20 mouse cellular contexts compared by ENCODE assay signal in the genomic region with DNA sequence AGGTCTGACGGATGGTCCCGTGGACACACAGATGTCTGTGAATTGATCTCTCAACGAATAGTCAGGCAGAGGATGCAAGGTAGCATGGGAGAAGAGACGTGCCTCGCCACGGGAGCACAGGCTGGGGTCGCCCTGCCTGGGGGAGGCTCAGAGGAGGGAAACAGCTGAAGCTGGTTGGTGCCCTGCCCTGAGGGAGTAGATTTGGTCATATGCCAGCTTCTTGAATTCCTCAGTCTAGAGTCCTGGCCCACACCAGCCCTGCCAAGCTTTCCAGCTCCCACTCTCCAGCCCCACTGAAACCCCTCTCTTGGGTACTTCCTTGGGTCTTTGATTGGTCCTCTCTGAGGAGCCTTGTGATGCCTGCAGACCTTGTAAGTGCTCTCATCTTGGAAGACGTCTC. TPM values are rescaled to one million over a fixed set of nuclear protein-coding genes. Genes with fewer than 3 reads are reported as not detected.
A peak's percentile ranks its signal among the peaks of the same experiment; 100 is the strongest.
DNase-seq lines count a peak whose midpoint lies in the region; ATAC-seq lines count a peak whose summit lies in the region.
"Had no signal": no experiment of that assay in that cellular context is flagged by ENCODE, and none has a peak within 500 bp of the region (broad histone marks: within the 10 kb centered on the region; RNA-seq: fewer than 3 reads in every experiment).

No protein-coding gene starts in this region.

- no peaks in the 10 kb centered on the region for H3K4me1 ChIP-seq in forebrain, embryonic 13.5 days
- H3K4me1 ChIP-seq in forebrain, embryonic 11.5 days (replicated peaks; ENCODE audit: control insufficient read depth, insufficient read depth, low read length), result peaks cover 4% of the 10 kb centered on the region; the same call in 1 of the 2 replicates
- no peaks in the 10 kb centered on the region for H3K4me1 ChIP-seq in hindbrain, embryonic 15.5 days (replicated peaks)
- no peaks in the 10 kb centered on the region for H3K4me1 ChIP-seq in hindbrain, embryonic 11.5 days (replicated peaks; ENCODE audit: control insufficient read depth, insufficient read depth, low read length)
- peaks cover 3% of the 10 kb centered on the region for H3K4me1 ChIP-seq in lung, embryonic 16.5 days (replicated peaks; ENCODE audit: control insufficient read depth, insufficient read depth, low read length)
- no peaks in the 10 kb centered on the region for H3K4me1 ChIP-seq in forebrain, embryonic 16.5 days (replicated peaks; ENCODE audit: control insufficient read depth, insufficient read depth, low read length)
- peaks cover 9% of the 10 kb centered on the region for H3K4me1 ChIP-seq in liver, embryonic 12.5 days

- no peak overlapping the region for H3K9ac ChIP-seq in forebrain, embryonic 13.5 days
- no peak overlapping the region for H3K9ac ChIP-seq in forebrain, embryonic 11.5 days (ENCODE audit: low read length)
- H3K9ac ChIP-seq in hindbrain, embryonic 15.5 days, result no peak overlapping the region
- no peak overlapping the region for H3K9ac ChIP-seq in hindbrain, embryonic 11.5 days (ENCODE audit: low read depth, low read length)
- no peak overlapping the region for H3K9ac ChIP-seq in lung, embryonic 16.5 days (ENCODE audit: low read length)
- H3K9ac ChIP-seq in forebrain, embryonic 16.5 days (replicated peaks; ENCODE audit: low read depth, low read length), result no peak overlapping the region
- no peak overlapping the region for H3K9ac ChIP-seq in liver, embryonic 12.5 days
- H3K9ac ChIP-seq: heart, embryonic 13.5 days; hindbrain, embryonic 14.5 days had no signal

- no peak overlapping the region for H3K27ac ChIP-seq in forebrain, embryonic 13.5 days
- no peak overlapping the region for H3K27ac ChIP-seq in forebrain, embryonic 11.5 days (ENCODE audit: low read depth, low read length)
- no peak overlapping the region for H3K27ac ChIP-seq in hindbrain, embryonic 15.5 days (replicated peaks)
- H3K27ac ChIP-seq in hindbrain, embryonic 11.5 days (ENCODE audit: low read depth, low read length), result no peak overlapping the region
- no peak overlapping the region for H3K27ac ChIP-seq in lung, embryonic 16.5 days (ENCODE audit: low read length)
- no peak overlapping the region for H3K27ac ChIP-seq in forebrain, embryonic 16.5 days (ENCODE audit: low read length)
- H3K27ac ChIP-seq in liver, embryonic 12.5 days, result no peak overlapping the region
- H3K27ac ChIP-seq: heart, embryonic 13.5 days; hindbrain, embryonic 14.5 days; limb, embryonic 10.5 days; midbrain, embryonic 10.5 days had no signal

- no peak overlapping the region for H3K4me3 ChIP-seq in forebrain, embryonic 13.5 days
- H3K4me3 ChIP-seq in forebrain, embryonic 11.5 days (ENCODE audit: low read depth, low read length), result no peak overlapping the region
- no peak overlapping the region for H3K4me3 ChIP-seq in hindbrain, embryonic 15.5 days
- H3K4me3 ChIP-seq in hindbrain, embryonic 11.5 days (ENCODE audit: low read depth, low read length), result no peak overlapping the region
- H3K4me3 ChIP-seq in lung, embryonic 16.5 days (ENCODE audit: low read length), result no peak overlapping the region
- no peak overlapping the region for H3K4me3 ChIP-seq in forebrain, embryonic 16.5 days (replicated peaks; ENCODE audit: low read length)
- H3K4me3 ChIP-seq in liver, embryonic 12.5 days, result no peak overlapping the region
- H3K4me3 ChIP-seq: erythroblast, embryonic 14.5 days; heart, embryonic 13.5 days; limb, embryonic 10.5 days; midbrain, embryonic 10.5 days had no signal

- H3K36me3 ChIP-seq in forebrain, embryonic 13.5 days (ENCODE audit: poor library complexity, severe bottlenecking), result no peaks in the 10 kb centered on the region
- H3K36me3 ChIP-seq in forebrain, embryonic 11.5 days (ENCODE audit: control insufficient read depth, insufficient read depth, low read length), result no peaks in the 10 kb centered on the region
- 0 out of 2 replicates have a peak, but pooled peaks cover 5% of the 10 kb centered on the region for H3K36me3 ChIP-seq in hindbrain, embryonic 15.5 days
- no peaks in the 10 kb centered on the region for H3K36me3 ChIP-seq in hindbrain, embryonic 11.5 days (ENCODE audit: control insufficient read depth, insufficient read depth, low read length)
- H3K36me3 ChIP-seq in lung, embryonic 16.5 days (ENCODE audit: control insufficient read depth, insufficient read depth, low read length), result no peaks in the 10 kb centered on the region
- H3K36me3 ChIP-seq in forebrain, embryonic 16.5 days (ENCODE audit: control insufficient read depth, insufficient read depth), result no peaks in the 10 kb centered on the region
- H3K36me3 ChIP-seq in liver, embryonic 12.5 days, result no peaks in the 10 kb centered on the region
- H3K36me3 ChIP-seq: heart, embryonic 13.5 days; limb, embryonic 10.5 days; midbrain, embryonic 10.5 days had no signal

- DNase-seq in forebrain, embryonic 11.5 days (ENCODE audit: low spot score), result no peak
- DNase-seq in hindbrain, embryonic 11.5 days (ENCODE audit: low spot score), result no peak
- no peak for DNase-seq in lung, postnatal 25 days (ENCODE audit: low spot score)
- DNase-seq: adrenal gland, adult 8-10 months; cerebellum, adult 11 months; cerebellum, postnatal 14 days; gastrocnemius, postnatal 36 days; kidney, adult 2 months; lung, postnatal 36 days had no signal

- H3K4me2 ChIP-seq in forebrain, embryonic 13.5 days, result no peak overlapping the region
- H3K4me2 ChIP-seq in forebrain, embryonic 11.5 days (ENCODE audit: low read depth, low read length, severe bottlenecking), result no peak overlapping the region
- H3K4me2 ChIP-seq in hindbrain, embryonic 15.5 days, result no peak overlapping the region
- H3K4me2 ChIP-seq in hindbrain, embryonic 11.5 days (replicated peaks; ENCODE audit: low read depth, low read length), result no peak overlapping the region
- no peak overlapping the region for H3K4me2 ChIP-seq in lung, embryonic 16.5 days (ENCODE audit: low read depth, low read length)
- H3K4me2 ChIP-seq in forebrain, embryonic 16.5 days (ENCODE audit: low read length), result no peak overlapping the region
- H3K4me2 ChIP-seq in liver, embryonic 12.5 days, result no peak overlapping the region
- H3K4me2 ChIP-seq: heart, embryonic 13.5 days; hindbrain, embryonic 14.5 days; liver, embryonic 11.5 days had no signal

- WGBS in forebrain, embryonic 13.5 days, result 82% methylated on average over 8 of the region's 8 CpGs
- 83% methylated on average over 8 of the region's 8 CpGs for WGBS in forebrain, embryonic 11.5 days
- 67% methylated on average over 8 of the region's 8 CpGs for WGBS in hindbrain, embryonic 15.5 days
- WGBS in hindbrain, embryonic 11.5 days, result 87% methylated on average over 8 of the region's 8 CpGs
- WGBS in lung, embryonic 16.5 days, result 55% methylated on average over 8 of the region's 8 CpGs
- WGBS in forebrain, embryonic 16.5 days, result 74% methylated on average over 8 of the region's 8 CpGs
- 52% methylated on average over 8 of the region's 8 CpGs for WGBS in liver, embryonic 12.5 days (ENCODE audit: insufficient replicate concordance)

- peak; percentile 38; the same call in 1 of the 2 replicates for ATAC-seq in forebrain, embryonic 13.5 days
- no peak for ATAC-seq in forebrain, embryonic 11.5 days (replicated peaks; ENCODE audit: low FRiP score)
- ATAC-seq in hindbrain, embryonic 15.5 days (ENCODE audit: low FRiP score, low read depth), result peak; percentile 31; the same call in 1 of the 2 replicates
- ATAC-seq in hindbrain, embryonic 11.5 days (ENCODE audit: low FRiP score), result no peak
- peak; percentile 68 for ATAC-seq in lung, embryonic 16.5 days (ENCODE audit: low read depth)
- peak; percentile 43; the same call in 1 of the 2 replicates for ATAC-seq in forebrain, embryonic 16.5 days
- no peak for ATAC-seq in liver, embryonic 12.5 days

- no peaks in the 10 kb centered on the region for H3K27me3 ChIP-seq in forebrain, embryonic 13.5 days
- no peaks in the 10 kb centered on the region for H3K27me3 ChIP-seq in forebrain, embryonic 11.5 days (ENCODE audit: control insufficient read depth, insufficient read depth, low read length)
- H3K27me3 ChIP-seq in hindbrain, embryonic 15.5 days, result no peaks in the 10 kb centered on the region
- H3K27me3 ChIP-seq in hindbrain, embryonic 11.5 days (ENCODE audit: control insufficient read depth, insufficient read depth, low read length), result no peaks in the 10 kb centered on the region
- no peaks in the 10 kb centered on the region for H3K27me3 ChIP-seq in lung, embryonic 16.5 days (ENCODE audit: control insufficient read depth, insufficient read depth, low read depth, low read length)
- no peaks in the 10 kb centered on the region for H3K27me3 ChIP-seq in forebrain, embryonic 16.5 days (replicated peaks; ENCODE audit: control insufficient read depth, insufficient read depth, low read length)
- peaks cover 35% of the 10 kb centered on the region for H3K27me3 ChIP-seq in liver, embryonic 12.5 days (replicated peaks)
- H3K27me3 ChIP-seq: heart, embryonic 13.5 days had no signal

- H3K9me3 ChIP-seq in forebrain, embryonic 13.5 days (replicated peaks), result no peaks in the 10 kb centered on the region
- H3K9me3 ChIP-seq in forebrain, embryonic 11.5 days (ENCODE audit: control insufficient read depth, low read length), result no peaks in the 10 kb centered on the region
- H3K9me3 ChIP-seq in hindbrain, embryonic 15.5 days, result no peaks in the 10 kb centered on the region
- no peaks in the 10 kb centered on the region for H3K9me3 ChIP-seq in hindbrain, embryonic 11.5 days (ENCODE audit: control insufficient read depth, low read length)
- no peaks in the 10 kb centered on the region for H3K9me3 ChIP-seq in lung, embryonic 16.5 days (ENCODE audit: control insufficient read depth, low read length)
- H3K9me3 ChIP-seq in forebrain, embryonic 16.5 days (ENCODE audit: control insufficient read depth, low read length), result no peaks in the 10 kb centered on the region
- H3K9me3 ChIP-seq in liver, embryonic 12.5 days (replicated peaks), result no peaks in the 10 kb centered on the region
- H3K9me3 ChIP-seq: heart, embryonic 13.5 days; limb, embryonic 10.5 days; midbrain, embryonic 10.5 days had no signal

RNA-seq across cellular contexts. Expression of a gene that starts 1.4 kb away (rescaled TPM):
- polyA plus RNA-seq in forebrain, embryonic 13.5 days (2015; fragmentation: Nextera tagmentation; extraction: Ambion mirVana), result not detected in 2 replicates
- polyA plus RNA-seq in forebrain, embryonic 11.5 days (2014; fragmentation: Nextera tagmentation; extraction: Ambion mirVana), result not detected in 2 replicates
- polyA plus RNA-seq in hindbrain, embryonic 15.5 days (2015; fragmentation: Nextera tagmentation; extraction: Ambion mirVana), result 0.16 TPM in 2 replicates
- not detected in 2 replicates for polyA plus RNA-seq in hindbrain, embryonic 11.5 days (2014; fragmentation: Nextera tagmentation; extraction: Ambion mirVana)
- polyA plus RNA-seq in lung, embryonic 16.5 days (2015; fragmentation: Nextera tagmentation; extraction: Ambion mirVana), result not detected in 2 replicates
- polyA plus RNA-seq in forebrain, embryonic 16.5 days (2015; fragmentation: Nextera tagmentation; extraction: Ambion mirVana), result 0.39 and 0.49 TPM in 2 replicates
- not detected in 2 replicates for polyA plus RNA-seq in liver, embryonic 12.5 days (2016; fragmentation: Nextera tagmentation; extraction: Ambion mirVana)
- polyA plus RNA-seq: erythroblast, embryonic 14.5 days; heart, embryonic 13.5 days; hindbrain, embryonic 14.5 days; limb, embryonic 10.5 days; liver, embryonic 11.5 days had no signal

RNA-seq across cellular contexts. Expression of a gene that starts 15.8 kb away (rescaled TPM):
- 28.0 and 30.9 TPM in 2 replicates for polyA plus RNA-seq in forebrain, embryonic 13.5 days (2015; fragmentation: Nextera tagmentation; extraction: Ambion mirVana)
- 37.3 and 37.8 TPM in 2 replicates for polyA plus RNA-seq in forebrain, embryonic 11.5 days (2014; fragmentation: Nextera tagmentation; extraction: Ambion mirVana)
- 28.7 and 29.4 TPM in 2 replicates for polyA plus RNA-seq in hindbrain, embryonic 15.5 days (2015; fragmentation: Nextera tagmentation; extraction: Ambion mirVana)
- polyA plus RNA-seq in hindbrain, embryonic 11.5 days (2014; fragmentation: Nextera tagmentation; extraction: Ambion mirVana), result 31.1 and 37.0 TPM in 2 replicates
- 26.5 and 30.8 TPM in 2 replicates for polyA plus RNA-seq in lung, embryonic 16.5 days (2015; fragmentation: Nextera tagmentation; extraction: Ambion mirVana)
- polyA plus RNA-seq in forebrain, embryonic 16.5 days (2015; fragmentation: Nextera tagmentation; extraction: Ambion mirVana), result 27.9 and 30.1 TPM in 2 replicates
- polyA plus RNA-seq in liver, embryonic 12.5 days (2016; fragmentation: Nextera tagmentation; extraction: Ambion mirVana), result 18.1 and 19.6 TPM in 2 replicates

RNA-seq across cellular contexts. Expression of a gene that starts 16.0 kb away (rescaled TPM):
- 7.6 and 8.1 TPM in 2 replicates for polyA plus RNA-seq in forebrain, embryonic 13.5 days (2015; fragmentation: Nextera tagmentation; extraction: Ambion mirVana)
- polyA plus RNA-seq in forebrain, embryonic 11.5 days (2014; fragmentation: Nextera tagmentation; extraction: Ambion mirVana), result 16.8 and 17.8 TPM in 2 replicates
- 11.6 and 12.0 TPM in 2 replicates for polyA plus RNA-seq in hindbrain, embryonic 15.5 days (2015; fragmentation: Nextera tagmentation; extraction: Ambion mirVana)
- 15.4 and 17.9 TPM in 2 replicates for polyA plus RNA-seq in hindbrain, embryonic 11.5 days (2014; fragmentation: Nextera tagmentation; extraction: Ambion mirVana)
- polyA plus RNA-seq in lung, embryonic 16.5 days (2015; fragmentation: Nextera tagmentation; extraction: Ambion mirVana), result 34.9 and 36.2 TPM in 2 replicates
- polyA plus RNA-seq in forebrain, embryonic 16.5 days (2015; fragmentation: Nextera tagmentation; extraction: Ambion mirVana), result 9.3 and 9.4 TPM in 2 replicates
- 9.7 and 11.4 TPM in 2 replicates for polyA plus RNA-seq in liver, embryonic 12.5 days (2016; fragmentation: Nextera tagmentation; extraction: Ambion mirVana)

RNA-seq across cellular contexts. Expression of a gene that starts 21.6 kb away (rescaled TPM):
- polyA plus RNA-seq in forebrain, embryonic 13.5 days (2015; fragmentation: Nextera tagmentation; extraction: Ambion mirVana), result 212 and 215 TPM in 2 replicates
- 146 and 150 TPM in 2 replicates for polyA plus RNA-seq in forebrain, embryonic 11.5 days (2014; fragmentation: Nextera tagmentation; extraction: Ambion mirVana)
- polyA plus RNA-seq in hindbrain, embryonic 15.5 days (2015; fragmentation: Nextera tagmentation; extraction: Ambion mirVana), result 221 and 231 TPM in 2 replicates
- polyA plus RNA-seq in hindbrain, embryonic 11.5 days (2014; fragmentation: Nextera tagmentation; extraction: Ambion mirVana), result 177 and 201 TPM in 2 replicates
- 114 and 123 TPM in 2 replicates for polyA plus RNA-seq in lung, embryonic 16.5 days (2015; fragmentation: Nextera tagmentation; extraction: Ambion mirVana)
- polyA plus RNA-seq in forebrain, embryonic 16.5 days (2015; fragmentation: Nextera tagmentation; extraction: Ambion mirVana), result 235 and 249 TPM in 2 replicates
- 114 and 121 TPM in 2 replicates for polyA plus RNA-seq in liver, embryonic 12.5 days (2016; fragmentation: Nextera tagmentation; extraction: Ambion mirVana)

RNA-seq across cellular contexts. Expression of a gene that starts 26.9 kb away (rescaled TPM):
- polyA plus RNA-seq in forebrain, embryonic 13.5 days (2015; fragmentation: Nextera tagmentation; extraction: Ambion mirVana), result 0.87 and 2.1 TPM in 2 replicates
- 11.1 and 11.4 TPM in 2 replicates for polyA plus RNA-seq in forebrain, embryonic 11.5 days (2014; fragmentation: Nextera tagmentation; extraction: Ambion mirVana)
- polyA plus RNA-seq in hindbrain, embryonic 15.5 days (2015; fragmentation: Nextera tagmentation; extraction: Ambion mirVana), result 0.41 and 0.91 TPM in 2 replicates
- 9.9 and 11.1 TPM in 2 replicates for polyA plus RNA-seq in hindbrain, embryonic 11.5 days (2014; fragmentation: Nextera tagmentation; extraction: Ambion mirVana)
- 1.4 and 4.3 TPM in 2 replicates for polyA plus RNA-seq in lung, embryonic 16.5 days (2015; fragmentation: Nextera tagmentation; extraction: Ambion mirVana)
- polyA plus RNA-seq in forebrain, embryonic 16.5 days (2015; fragmentation: Nextera tagmentation; extraction: Ambion mirVana), result 0.16 and 0.54 TPM in 2 replicates
- 328 and 333 TPM in 2 replicates for polyA plus RNA-seq in liver, embryonic 12.5 days (2016; fragmentation: Nextera tagmentation; extraction: Ambion mirVana)

Comparison
In these comparisons a context has a peak if more than half of its experiments do, and no peak if none do; other contexts are left out.
1. ATAC-seq: peak in forebrain, embryonic 13.5 days (single experiment), hindbrain, embryonic 15.5 days (single experiment), lung, embryonic 16.5 days (single experiment) and forebrain, embryonic 16.5 days (single experiment); none in forebrain, embryonic 11.5 days (single experiment), hindbrain, embryonic 11.5 days (single experiment) and liver, embryonic 12.5 days (single experiment).